Mouse (Mus musculus): Measurements from ENCODE around the gene Fchsd2. TPM values are rescaled to one million over a fixed set of nuclear protein-coding genes. Genes with fewer than 3 reads are reported as not detected.

Gene Fchsd2
- polyA plus RNA-seq, 1 experiment from 2014 or later: 4.2 TPM

- DNase-seq (no peak), ATAC-seq (ENCODE audit: low read depth) (no peak)
- peaks cover 6% of the 10 kb centered on the region; the same call in 1 of the 2 replicates for H3K36me3 ChIP-seq
- no peak overlapping the region for H3K27ac ChIP-seq
- H3K4me1 ChIP-seq (replicated peaks): peaks cover 9% of the 10 kb centered on the region
- no peaks in the 10 kb centered on the region for H3K9me3 ChIP-seq (replicated peaks)
- WGBS (ENCODE audit: insufficient replicate concordance): 80% methylated on average over 3 of the region's 4 CpGs
- H3K4me2 ChIP-seq: no peak overlapping the region
- H3K27me3 ChIP-seq: peaks cover 12% of the 10 kb centered on the region
- H3K4me3 ChIP-seq (replicated peaks): no peak overlapping the region
- H3K9ac ChIP-seq: no peak overlapping the region
Observed at GRCm38 (mm10) chr7:101292086-101292485, 199.4 kb downstream of the Fchsd2 start.

GRCm38 (mm10) chr7:101292696-101293095 is 200.0 kb downstream of the Fchsd2 start:
- no peak for DNase-seq
- WGBS (ENCODE audit: insufficient replicate concordance): 91% methylated on average over 1 of the region's 1 CpGs

GRCm38 (mm10) chr7:101293138-101293537 is 200.5 kb downstream of the Fchsd2 start:
- ATAC-seq (ENCODE audit: low read depth) (no peak), DNase-seq (no peak)
- H3K4me2 ChIP-seq: no peak overlapping the region
- H3K4me3 ChIP-seq (replicated peaks): no peak overlapping the region
- peaks cover 17% of the 10 kb centered on the region for H3K27me3 ChIP-seq
- no peak overlapping the region for H3K9ac ChIP-seq
- WGBS (ENCODE audit: insufficient replicate concordance): 75% methylated on average over 4 of the region's 4 CpGs
- H3K27ac ChIP-seq: no peak overlapping the region
- peaks cover 10% of the 10 kb centered on the region for H3K4me1 ChIP-seq (replicated peaks)
- no peaks in the 10 kb centered on the region for H3K9me3 ChIP-seq (replicated peaks)
- H3K36me3 ChIP-seq: peaks cover 6% of the 10 kb centered on the region; the same call in 1 of the 2 replicates

More at GRCm38 (mm10) chr7:101292696-101293095, 200.0 kb downstream of the Fchsd2 start:
- Histone ChIP-seq H3K9ac (no peak overlapping the region), H3K4me2 (no peak overlapping the region), H3K4me3 (replicated peaks) (no peak overlapping the region), H3K27me3 (peaks cover 13% of the 10 kb centered on the region), H3K36me3 (peaks cover 6% of the 10 kb centered on the region; the same call in 1 of the 2 replicates), H3K27ac (no peak overlapping the region), H3K4me1 (replicated peaks) (peaks cover 10% of the 10 kb centered on the region), H3K9me3 (replicated peaks) (no peaks in the 10 kb centered on the region)
- ATAC-seq (ENCODE audit: low read depth): no peak

GRCm38 (mm10) chr7:101293611-101294010 is 200.9 kb downstream of the Fchsd2 start:
- Histone ChIP-seq H3K27ac (no peak overlapping the region), H3K9me3 (replicated peaks) (no peaks in the 10 kb centered on the region), H3K9ac (no peak overlapping the region), H3K36me3 (peaks cover 6% of the 10 kb centered on the region; the same call in 1 of the 2 replicates), H3K4me2 (no peak overlapping the region), H3K4me1 (replicated peaks) (peaks cover 10% of the 10 kb centered on the region), H3K4me3 (replicated peaks) (no peak overlapping the region), H3K27me3 (peaks cover 18% of the 10 kb centered on the region)
- ATAC-seq (ENCODE audit: low read depth) (no peak), DNase-seq (no peak)
- 62% methylated on average over 4 of the region's 4 CpGs for WGBS (ENCODE audit: insufficient replicate concordance)

GRCm38 (mm10) chr7:101295438-101295837 is 202.8 kb downstream of the Fchsd2 start:
- Histone ChIP-seq H3K9ac (no peak overlapping the region), H3K9me3 (replicated peaks) (no peaks in the 10 kb centered on the region), H3K27me3 (peaks cover 34% of the 10 kb centered on the region), H3K4me1 (replicated peaks) (peaks cover 14% of the 10 kb centered on the region), H3K36me3 (no peaks in the 10 kb centered on the region), H3K4me2 (no peak overlapping the region), H3K27ac (no peak overlapping the region), H3K4me3 (replicated peaks) (no peak overlapping the region)
- DNase-seq (no peak), ATAC-seq (ENCODE audit: low read depth) (no peak)
- WGBS (ENCODE audit: insufficient replicate concordance): 55% methylated on average over 1 of the region's 1 CpGs

GRCm38 (mm10) chr7:101296252-101297022 is 203.8 kb downstream of the Fchsd2 start:
- DNase-seq (peak; percentile 45), ATAC-seq (ENCODE audit: low read depth) (peak; percentile 55)
- peaks cover 24% of the 10 kb centered on the region for H3K4me1 ChIP-seq (replicated peaks)
- peak overlapping the region; percentile 42 for H3K4me2 ChIP-seq
- 15% methylated on average over 35 of the region's 35 CpGs for WGBS (ENCODE audit: insufficient replicate concordance)
- H3K27me3 ChIP-seq: peaks cover 44% of the 10 kb centered on the region
- H3K9me3 ChIP-seq (replicated peaks): no peaks in the 10 kb centered on the region
- no peaks in the 10 kb centered on the region for H3K36me3 ChIP-seq
- no peak overlapping the region for H3K27ac ChIP-seq
- 0 out of 2 replicates have a peak overlapping the region, but pooled peaks have one; percentile 2 for H3K9ac ChIP-seq
- H3K4me3 ChIP-seq (replicated peaks): peak overlapping the region; percentile 6

- Histone ChIP-seq H3K27ac (no peak overlapping the region), H3K36me3 (no peaks in the 10 kb centered on the region), H3K9me3 (replicated peaks) (no peaks in the 10 kb centered on the region), H3K4me3 (replicated peaks) (peak overlapping the region; percentile 6), H3K9ac (0 out of 2 replicates have a peak overlapping the region, but pooled peaks have one; percentile 2), H3K27me3 (peaks cover 48% of the 10 kb centered on the region), H3K4me2 (peak overlapping the region; percentile 42), H3K4me1 (replicated peaks) (peaks cover 29% of the 10 kb centered on the region)
- DNase-seq: no peak
- 44% methylated on average over 8 of the region's 8 CpGs for WGBS (ENCODE audit: insufficient replicate concordance)
- no peak for ATAC-seq (ENCODE audit: low read depth)
Observed at GRCm38 (mm10) chr7:101297023-101297405, 204.4 kb downstream of the Fchsd2 start.

- ATAC-seq (ENCODE audit: low read depth) (no peak), DNase-seq (no peak)
- Histone ChIP-seq H3K4me2 (no peak overlapping the region), H3K9ac (no peak overlapping the region), H3K4me1 (replicated peaks) (peaks cover 37% of the 10 kb centered on the region), H3K36me3 (no peaks in the 10 kb centered on the region), H3K4me3 (replicated peaks) (no peak overlapping the region), H3K27me3 (peaks cover 48% of the 10 kb centered on the region), H3K27ac (no peak overlapping the region), H3K9me3 (replicated peaks) (no peaks in the 10 kb centered on the region)
- WGBS (ENCODE audit: insufficient replicate concordance): 72% methylated on average over 3 of the region's 3 CpGs
Observed at GRCm38 (mm10) chr7:101298375-101298774, 205.7 kb downstream of the Fchsd2 start.

GRCm38 (mm10) chr7:101301361-101301880 is 208.8 kb downstream of the Fchsd2 start:
- H3K9me3 ChIP-seq (replicated peaks): no peaks in the 10 kb centered on the region
- H3K36me3 ChIP-seq: no peaks in the 10 kb centered on the region
- H3K27ac ChIP-seq: peak overlapping the region; percentile 34
- WGBS (ENCODE audit: insufficient replicate concordance): 2% methylated on average over 30 of the region's 30 CpGs
- ATAC-seq (ENCODE audit: low read depth): peak; percentile 35
- peak overlapping the region; percentile 94 for H3K4me2 ChIP-seq
- peak overlapping the region; percentile 76 for H3K9ac ChIP-seq
- peaks cover 41% of the 10 kb centered on the region for H3K4me1 ChIP-seq (replicated peaks)
- H3K4me3 ChIP-seq (replicated peaks): peak overlapping the region; percentile 71
- no peak for DNase-seq
- H3K27me3 ChIP-seq: peaks cover 42% of the 10 kb centered on the region

- Histone ChIP-seq H3K4me2 (peak within 1 kb of the TSS; percentile 94), H3K4me1 (replicated peaks) (peaks cover 35% of the 10 kb centered on the region), H3K9me3 (replicated peaks) (no peaks in the 10 kb centered on the region), H3K36me3 (no peaks in the 10 kb centered on the region), H3K27me3 (peaks cover 37% of the 10 kb centered on the region), H3K4me3 (replicated peaks) (peak within 1 kb of the TSS; percentile 71), H3K9ac (peak within 1 kb of the TSS; percentile 76), H3K27ac (peak within 1 kb of the TSS; percentile 34)
- DNase-seq (peak; percentile 83), ATAC-seq (ENCODE audit: low read depth) (peak; percentile 87)
- WGBS (ENCODE audit: insufficient replicate concordance): under 1% methylated on average over 39 of the region's 39 CpGs
Observed at GRCm38 (mm10) chr7:101301881-101302456, 209.3 kb downstream of the Fchsd2 start, which contains the start of gene Atg16l2. Atg16l2 (minus strand) TSS chr7:101302251.

- H3K9ac ChIP-seq: no peak overlapping the region
- H3K27me3 ChIP-seq: peaks cover 35% of the 10 kb centered on the region
- H3K9me3 ChIP-seq (replicated peaks): no peaks in the 10 kb centered on the region
- WGBS (ENCODE audit: insufficient replicate concordance): 39% methylated on average over 7 of the region's 7 CpGs
- DNase-seq: no peak
- H3K4me3 ChIP-seq (replicated peaks): peak overlapping the region; percentile 71
- no peak overlapping the region for H3K27ac ChIP-seq
- H3K4me2 ChIP-seq: peak overlapping the region; percentile 94
- peaks cover 33% of the 10 kb centered on the region for H3K4me1 ChIP-seq (replicated peaks)
- no peaks in the 10 kb centered on the region for H3K36me3 ChIP-seq
- no peak for ATAC-seq (ENCODE audit: low read depth)
Observed at GRCm38 (mm10) chr7:101302691-101303090, 210.0 kb downstream of the Fchsd2 start.
